8 mouse cellular contexts compared by ENCODE assay signal in the genomic region with DNA sequence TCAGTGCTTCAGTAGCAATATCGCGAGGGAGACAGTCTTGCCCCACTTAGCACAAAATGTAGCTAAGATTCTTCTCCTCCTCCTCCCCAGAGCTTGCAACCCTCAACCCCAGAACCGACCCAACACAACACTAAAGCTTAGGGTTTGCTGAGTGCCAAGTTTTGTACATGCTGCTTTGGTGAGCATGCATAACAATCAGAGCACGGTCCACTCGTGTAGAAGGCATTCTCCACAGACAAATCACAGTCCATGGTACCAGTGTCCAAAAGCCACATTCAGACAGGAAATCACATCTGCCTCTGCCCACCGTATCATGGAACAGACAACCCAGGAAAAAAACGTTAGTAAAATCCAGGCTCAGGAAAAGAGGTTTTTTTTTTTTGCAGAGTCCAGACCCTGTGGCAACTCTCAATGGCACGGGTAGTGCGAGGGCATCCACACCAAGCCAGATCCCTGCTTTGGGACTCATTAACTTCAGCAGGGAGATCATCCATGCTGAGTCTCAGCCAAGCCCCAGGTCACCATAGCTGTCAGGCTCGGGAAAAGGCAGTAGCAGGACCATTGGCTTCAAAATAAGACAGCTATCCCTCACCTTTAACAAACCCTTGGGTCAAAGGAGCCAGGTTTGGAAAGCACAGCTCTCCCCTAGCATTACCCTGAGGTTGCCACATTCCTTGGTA.
DNase-seq lines count a peak whose midpoint lies in the region; ATAC-seq and TF ChIP-seq lines count a peak whose summit lies in the region.

No protein-coding gene starts in this region.

- peak overlapping the region; percentile 73 for H3K4me2 ChIP-seq in heart, embryonic 11.5 days
- H3K4me2 ChIP-seq in forebrain, embryonic 12.5 days = peak overlapping the region; percentile 87
- H3K4me2 ChIP-seq in limb, embryonic 15.5 days = peak overlapping the region; percentile 94

- no peak overlapping the region for H3K27ac ChIP-seq in heart, embryonic 11.5 days (ENCODE audit: low read depth, low read length)
- H3K27ac ChIP-seq in forebrain, embryonic 12.5 days = no peak overlapping the region
- no peak overlapping the region; the same call in 1 of the 2 replicates for H3K27ac ChIP-seq in limb, embryonic 15.5 days

- peak overlapping the region; percentile 57 for H3K4me3 ChIP-seq in heart, embryonic 11.5 days (ENCODE audit: low read depth, low read length)
- H3K4me3 ChIP-seq in forebrain, embryonic 12.5 days (replicated peaks) = peak overlapping the region; percentile 57
- H3K4me3 ChIP-seq in limb, embryonic 15.5 days = peak overlapping the region; percentile 54

- no peaks in the 10 kb centered on the region for H3K9me3 ChIP-seq in heart, embryonic 11.5 days (replicated peaks; ENCODE audit: control insufficient read depth, low read length)
- H3K9me3 ChIP-seq in forebrain, embryonic 12.5 days = no peaks in the 10 kb centered on the region
- H3K9me3 ChIP-seq in limb, embryonic 15.5 days = no peaks in the 10 kb centered on the region

- CTCF ChIA-PET in Patski (lab: Charles Lee) = interaction anchor here (0.6 to 2.3 kb wide), 9 partner anchors 10 to 176 kb away, joined by 3 to 8 read pairs (median 4); no protein-coding TSS in a partner anchor

- no peak for DNase-seq in heart, postnatal 14 days
- no peak for DNase-seq in Patski (ENCODE audit: low read depth, low spot score)
- no peak for DNase-seq in spleen, postnatal 36 days (ENCODE audit: low spot score in 2 of 2)
- no peak for DNase-seq in layer of hippocampus, adult 9-10 months (ENCODE audit: low spot score)
- no peak for DNase-seq in lung, postnatal 36 days

- POLR2A ChIA-PET in Patski (lab: Charles Lee) = no interaction called here

- peak overlapping the region; percentile 40; the same call in 1 of the 2 replicates for H3K9ac ChIP-seq in heart, embryonic 11.5 days (ENCODE audit: low read depth, low read length)
- H3K9ac ChIP-seq in forebrain, embryonic 12.5 days = no peak overlapping the region
- H3K9ac ChIP-seq in limb, embryonic 15.5 days = no peak overlapping the region

- TF ChIP-seq CTCF in Patski (IDR thresholded peaks at IDR 0.05) = no peak

- 0 out of 2 replicates have a peak, but pooled peaks cover 3% of the 10 kb centered on the region for H3K4me1 ChIP-seq in heart, embryonic 11.5 days (ENCODE audit: control insufficient read depth, insufficient read depth, low read length)
- peaks cover 13% of the 10 kb centered on the region; the same call in 1 of the 2 replicates for H3K4me1 ChIP-seq in forebrain, embryonic 12.5 days
- peaks cover 19% of the 10 kb centered on the region for H3K4me1 ChIP-seq in limb, embryonic 15.5 days

- ATAC-seq in heart, embryonic 11.5 days (replicated peaks; ENCODE audit: insufficient number of reproducible peaks, low FRiP score, low TSS enrichment) = no peak
- peak; percentile 1 for ATAC-seq in Patski
- no peak for ATAC-seq in forebrain, embryonic 12.5 days (ENCODE audit: low FRiP score)
- ATAC-seq in limb, embryonic 15.5 days (ENCODE audit: insufficient number of reproducible peaks, low FRiP score, low TSS enrichment, low read depth) = no peak

- in situ Hi-C loops in Patski (cut with MboI; ENCODE audit: low pct_unique_long_range_greater_than_20kb) = no loop called here

- no peaks in the 10 kb centered on the region for H3K36me3 ChIP-seq in heart, embryonic 11.5 days (ENCODE audit: control insufficient read depth, insufficient read depth, low read length)
- H3K36me3 ChIP-seq in forebrain, embryonic 12.5 days (replicated peaks) = no peaks in the 10 kb centered on the region
- H3K36me3 ChIP-seq in limb, embryonic 15.5 days = no peaks in the 10 kb centered on the region

- peaks cover 24% of the 10 kb centered on the region for H3K27me3 ChIP-seq in heart, embryonic 11.5 days (ENCODE audit: control insufficient read depth, insufficient read depth, low read length)
- H3K27me3 ChIP-seq in Patski = peaks cover 3% of the 10 kb centered on the region
- peaks cover 35% of the 10 kb centered on the region for H3K27me3 ChIP-seq in forebrain, embryonic 12.5 days
- peaks cover 81% of the 10 kb centered on the region for H3K27me3 ChIP-seq in limb, embryonic 15.5 days

- 51% methylated on average over 10 of the region's 10 CpGs for WGBS in heart, embryonic 11.5 days (ENCODE audit: insufficient replicate concordance)
- 60% methylated on average over 10 of the region's 10 CpGs for WGBS in forebrain, embryonic 12.5 days
- 37% methylated on average over 10 of the region's 10 CpGs for WGBS in limb, embryonic 15.5 days

- intact Hi-C loops in heart, postnatal 14 days (cut with DNase I) = loop anchor here (2.0 to 10.0 kb wide), 2 partner anchors 48 to 234 kb away; no protein-coding TSS in a partner anchor
